Mouse (Mus musculus) neural tube, embryonic 13.5 days (tissue): ENCODE data around the gene Olfr776. TPM values are rescaled to one million over a fixed set of nuclear protein-coding genes. Genes with fewer than 3 reads are reported as not detected.
"Not testable (repeated sequence)": the region's sequence is repeated elsewhere in the genome, so short reads cannot be mapped to it uniquely, and the experiment has no call there.

Experiments used
- ATAC-seq: fragments of 200-750 bp; cut with Nextera tagmentation; 2 replicates; pipeline ENCODE4 v1.8.0; 2017; ENCODE audit warnings: low read depth, mild to moderate bottlenecking, moderate TSS enrichment, moderate library complexity
- H3K27ac ChIP-seq: fragments of 300-500 bp; sonication (generic); replicated peaks from 2 replicates; pipeline ENCODE4 v1.5.1; 2015; ENCODE audit warnings: moderate library complexity, mild to moderate bottlenecking, inconsistent platforms
- H3K27me3 ChIP-seq: fragments of 300-500 bp; sonication (generic); 2 replicates; pipeline ENCODE4 v1.6.1; 2015; ENCODE audit warnings: mild to moderate bottlenecking, inconsistent platforms
- H3K36me3 ChIP-seq: fragments of 300-500 bp; sonication (generic); 2 replicates; pipeline ENCODE4 v1.6.1; 2015; ENCODE audit warnings: mild to moderate bottlenecking, inconsistent platforms
- H3K4me1 ChIP-seq: fragments of 300-500 bp; sonication (generic); replicated peaks from 2 replicates; pipeline ENCODE4 v1.6.1; 2015; ENCODE audit warnings: inconsistent platforms
- H3K4me2 ChIP-seq: fragments of 300-500 bp; sonication (generic); 2 replicates; pipeline ENCODE4 v1.6.1; 2015; ENCODE audit warnings: inconsistent platforms, mild to moderate bottlenecking, moderate library complexity
- H3K4me3 ChIP-seq: fragments of 300-500 bp; sonication (generic); 2 replicates; pipeline ENCODE4 v1.5.1; 2015; ENCODE audit warnings: mild to moderate bottlenecking, inconsistent platforms
- H3K9ac ChIP-seq: fragments of 300-500 bp; sonication (generic); 2 replicates; pipeline ENCODE4 v1.6.1; 2015; ENCODE audit warnings: moderate library complexity, mild to moderate bottlenecking, inconsistent platforms
- H3K9me3 ChIP-seq: fragments of 300-500 bp; sonication (generic); 2 replicates; pipeline ENCODE4 v1.6.1; 2016; ENCODE audit warnings: inconsistent platforms
- WGBS: fragments of 180-500 bp; shearing (Covaris S2); methylation state at CpG from one replicate; pipeline ENCODE4 v1.1.7; 2015; 5-methylcytosine and 5-hydroxymethylcytosine counted together
- polyA plus RNA-seq: library from polyadenylated mRNA; unstranded; fragments of >200 nt; fragmentation: Nextera tagmentation; extraction: Ambion mirVana; gene quantifications from 2 replicates; pipeline ENCODE4 v1.2.1, GENCODE M21; 2015

The Olfr776 gene
- not detected in 2 replicates for polyA plus RNA-seq

DNA sequence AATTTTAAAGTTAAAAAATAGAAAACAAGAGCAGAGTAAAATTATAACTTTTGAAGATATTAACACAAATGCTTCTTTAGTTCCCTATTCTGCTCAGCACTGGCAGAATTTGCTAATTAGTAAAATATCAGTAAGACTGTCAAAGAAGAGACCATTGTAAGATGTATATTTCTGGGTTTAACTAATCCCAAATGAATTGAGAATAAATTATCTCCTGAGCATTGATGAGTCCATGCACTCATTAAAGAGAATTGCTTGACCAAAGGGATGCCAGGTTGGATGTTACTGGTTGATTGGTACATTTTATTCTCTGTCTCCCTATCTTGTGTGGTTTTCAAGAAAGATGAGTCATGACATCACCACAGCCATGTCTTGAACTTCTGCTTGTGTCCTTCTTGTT lies at the start of gene Olfr776:
TSS of gene Olfr776 (plus strand) at position 301 of the 400 bp plus-strand sequence.
- no peaks in the 10 kb centered on the region for H3K9me3 ChIP-seq
- no peak within 1 kb of the TSS for H3K4me2 ChIP-seq
- no peak within 1 kb of the TSS for H3K27ac ChIP-seq
- no peak within 1 kb of the TSS for H3K4me3 ChIP-seq
- no peaks in the 10 kb centered on the region for H3K36me3 ChIP-seq
- no peaks in the 10 kb centered on the region for H3K4me1 ChIP-seq
- ATAC-seq: no peak
- no peaks in the 10 kb centered on the region for H3K27me3 ChIP-seq
- H3K9ac ChIP-seq: no peak within 1 kb of the TSS

- H3K27me3 ChIP-seq: no peaks in the 10 kb centered on the region
- H3K27ac ChIP-seq: no peak overlapping the region
- H3K9ac ChIP-seq: no peak overlapping the region
- no peaks in the 10 kb centered on the region for H3K4me1 ChIP-seq
- 83% methylated on average over 1 of the region's 1 CpGs for WGBS
- no peaks in the 10 kb centered on the region for H3K36me3 ChIP-seq
- H3K4me2 ChIP-seq: no peak overlapping the region
- H3K9me3 ChIP-seq: no peaks in the 10 kb centered on the region
- H3K4me3 ChIP-seq: no peak overlapping the region
- ATAC-seq: no peak
These were observed 28.2 kb upstream of the Olfr776 start for GRCm38 (mm10) chr10:129230737-129231136.

- WGBS: 69% methylated on average over 2 of the region's 2 CpGs
- Histone ChIP-seq H3K9ac (no peak within 1 kb of the TSS), H3K36me3 (no peaks in the 10 kb centered on the region), H3K4me3 (no peak within 1 kb of the TSS), H3K27me3 (no peaks in the 10 kb centered on the region), H3K9me3 (no peaks in the 10 kb centered on the region), H3K27ac (no peak within 1 kb of the TSS), H3K4me2 (no peak within 1 kb of the TSS), H3K4me1 (no peaks in the 10 kb centered on the region)
- ATAC-seq: no peak
These were observed 23.0 kb upstream of the Olfr776 start, which contains the start of gene Olfr774 for GRCm38 (mm10) chr10:129235904-129236303. TSS of gene Olfr774 (plus strand) at chr10:129236204.

- H3K9me3 ChIP-seq: no peaks in the 10 kb centered on the region
- H3K4me2 ChIP-seq: no peak within 1 kb of the TSS
- H3K9ac ChIP-seq: no peak within 1 kb of the TSS
- WGBS: 59% methylated on average over 3 of the region's 3 CpGs
- H3K4me3 ChIP-seq: no peak within 1 kb of the TSS
- ATAC-seq: no peak
- H3K36me3 ChIP-seq: no peaks in the 10 kb centered on the region
- no peaks in the 10 kb centered on the region for H3K27me3 ChIP-seq
- no peaks in the 10 kb centered on the region for H3K4me1 ChIP-seq
- H3K27ac ChIP-seq: no peak within 1 kb of the TSS
These were observed 10.8 kb upstream of the Olfr776 start, which contains the start of gene Olfr775 for GRCm38 (mm10) chr10:129248112-129248511. TSS of gene Olfr775 (plus strand) at chr10:129248412.

GRCm38 (mm10) chr10:129271081-129271535 lies 12.2 kb downstream of the Olfr776 start, which contains the start of gene Olfr777:
TSS of gene Olfr777 (minus strand) at chr10:129271485.
- no peaks in the 10 kb centered on the region for H3K4me1 ChIP-seq
- ATAC-seq: no peak
- 93% methylated on average over 2 of the region's 2 CpGs for WGBS
- no peak within 1 kb of the TSS for H3K4me2 ChIP-seq
- H3K36me3 ChIP-seq: no peaks in the 10 kb centered on the region
- H3K27ac ChIP-seq: no peak within 1 kb of the TSS
- H3K4me3 ChIP-seq: no peak within 1 kb of the TSS
- H3K9me3 ChIP-seq: no peaks in the 10 kb centered on the region
- no peaks in the 10 kb centered on the region for H3K27me3 ChIP-seq
- no peak within 1 kb of the TSS for H3K9ac ChIP-seq

DNA sequence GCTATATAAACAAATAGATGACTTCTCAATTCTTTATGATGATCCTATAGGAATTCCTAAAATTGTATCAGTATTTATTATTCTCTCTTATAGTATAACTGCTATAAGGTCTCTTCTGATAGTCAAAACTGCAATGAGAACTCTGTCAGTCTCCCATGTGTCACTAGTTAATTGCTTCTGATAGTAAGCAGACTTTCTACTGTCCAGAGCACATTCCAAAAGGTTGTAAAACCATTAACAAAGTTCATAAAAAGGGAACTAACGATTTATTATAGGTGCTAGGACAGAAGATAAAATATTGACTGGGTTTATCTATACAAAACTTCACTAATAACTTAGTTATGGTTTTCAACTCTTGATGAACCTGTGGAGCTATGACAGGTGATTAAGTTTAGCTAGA lies 54.0 kb downstream of the Olfr776 start:
- not testable (repeated sequence) for H3K36me3 ChIP-seq, H3K9ac ChIP-seq, H3K4me2 ChIP-seq, ATAC-seq, H3K27me3 ChIP-seq, H3K9me3 ChIP-seq, H3K4me3 ChIP-seq, H3K4me1 ChIP-seq, H3K27ac ChIP-seq
- 69% methylated on average over 1 of the region's 1 CpGs for WGBS

DNA sequence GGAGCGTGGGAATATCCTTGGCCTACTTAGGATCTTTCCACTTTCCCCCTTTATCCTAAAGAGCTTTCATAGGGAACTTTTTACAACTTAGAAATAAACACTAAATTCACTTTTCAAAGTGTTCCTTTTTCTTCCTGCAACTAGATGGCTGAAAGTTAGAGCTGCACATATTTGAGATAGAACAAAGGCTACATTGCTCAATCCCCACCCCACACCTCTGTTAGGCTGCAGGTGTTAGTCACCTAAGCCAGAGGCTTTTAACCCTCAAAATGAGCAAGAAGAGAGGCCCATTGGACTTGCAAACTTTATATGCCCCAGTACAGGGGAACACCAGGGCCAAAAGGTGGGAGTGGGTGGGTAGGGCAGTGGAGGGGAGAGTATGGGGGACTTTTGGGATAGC lies 54.6 kb downstream of the Olfr776 start:
- not testable (repeated sequence) for H3K4me3 ChIP-seq, H3K4me2 ChIP-seq, ATAC-seq

More for the DNA sequence above, 54.6 kb downstream of the Olfr776 start:
- not testable (repeated sequence) for H3K27ac ChIP-seq, H3K9me3 ChIP-seq, H3K9ac ChIP-seq, H3K4me1 ChIP-seq, H3K36me3 ChIP-seq, H3K27me3 ChIP-seq
- no CpG with 5 or more reads among the region's 1 CpGs for WGBS

Other genes with a start within 250 kb of the Olfr776 start
- not detected in 2 replicates for gene Olfr763, start 248.3 kb upstream of the Olfr776 start, polyA plus RNA-seq
- gene Olfr764-ps1, start 219.2 kb upstream of the Olfr776 start, polyA plus RNA-seq: not detected in 2 replicates
- gene Olfr765, start 209.1 kb upstream of the Olfr776 start, polyA plus RNA-seq: not detected in 2 replicates
- gene Olfr766-ps1, start 190.2 kb upstream of the Olfr776 start, polyA plus RNA-seq: not detected in 2 replicates
- not detected in 2 replicates for gene Olfr767, start 176.2 kb upstream of the Olfr776 start, polyA plus RNA-seq
- not detected in 2 replicates for gene Olfr768, start 159.8 kb upstream of the Olfr776 start, polyA plus RNA-seq
- gene Olfr769, start 141.3 kb upstream of the Olfr776 start, polyA plus RNA-seq: not detected in 2 replicates
- not detected in 2 replicates for gene Olfr770, start 120.1 kb upstream of the Olfr776 start, polyA plus RNA-seq
- gene Olfr771, start 94.4 kb upstream of the Olfr776 start, polyA plus RNA-seq: not detected in 2 replicates
- not detected in 2 replicates for gene Olfr772, start 81.2 kb upstream of the Olfr776 start, polyA plus RNA-seq
- not detected in 2 replicates for gene Olfr773, start 71.7 kb upstream of the Olfr776 start, polyA plus RNA-seq
- not detected in 2 replicates for gene Olfr774, start 22.9 kb upstream of the Olfr776 start, polyA plus RNA-seq
- not detected in 2 replicates for gene Olfr775, start 10.7 kb upstream of the Olfr776 start, polyA plus RNA-seq
- gene Olfr777, start 12.4 kb downstream of the Olfr776 start, polyA plus RNA-seq: not detected in 2 replicates
- not detected in 2 replicates for gene Olfr780, start 59.0 kb downstream of the Olfr776 start, polyA plus RNA-seq
- gene Olfr781, start 69.7 kb downstream of the Olfr776 start, polyA plus RNA-seq: not detected in 2 replicates
- not detected in 2 replicates for gene Olfr782, start 89.7 kb downstream of the Olfr776 start, polyA plus RNA-seq
- 0.08 TPM in 1 of 2 replicates, not detected in the other for gene Olfr784, start 125.0 kb downstream of the Olfr776 start, polyA plus RNA-seq
- not detected in 2 replicates for gene Olfr785, start 146.3 kb downstream of the Olfr776 start, polyA plus RNA-seq
- not detected in 2 replicates for gene Olfr786, start 168.2 kb downstream of the Olfr776 start, polyA plus RNA-seq
- 0.14 TPM in 1 of 2 replicates, not detected in the other for gene Olfr787, start 202.7 kb downstream of the Olfr776 start, polyA plus RNA-seq
- not detected in 2 replicates for gene Olfr788, start 211.9 kb downstream of the Olfr776 start, polyA plus RNA-seq
- not detected in 2 replicates for gene Olfr789, start 225.6 kb downstream of the Olfr776 start, polyA plus RNA-seq
- gene Olfr790, start 239.4 kb downstream of the Olfr776 start, polyA plus RNA-seq: not detected in 2 replicates